Mouse (Mus musculus) erythroblast, embryonic 14.5 days (primary cell): ENCODE measurements around the gene Fam81a.

Experiments used
- GATA1 ChIP-seq: IDR thresholded peaks from 2 replicates; pipeline ENCODE4 v1.6.1; 2012; ENCODE audit warnings: low read length, inconsistent platforms, mixed read lengths
- TAL1 ChIP-seq: IDR thresholded peaks from 3 replicates; pipeline ENCODE4 v1.6.1; 2012; ENCODE audit warnings: low read length, inconsistent platforms, mixed read lengths

- TF ChIP-seq GATA1 (no peak), TAL1 (no peak)
Measured at GRCm38 (mm10) chr9:70090541-70090940, 51.8 kb downstream of the Fam81a start.
